Mouse (Mus musculus): Measurements from ENCODE around the gene Olfr481. TPM values are rescaled to one million over a fixed set of nuclear protein-coding genes. Genes with fewer than 3 reads are reported as not detected.

The Olfr481 gene
- not detected in 2 replicates for polyA plus RNA-seq (2015; fragmentation: Nextera tagmentation; extraction: Ambion mirVana)

GRCm38 (mm10) chr7:108079555-108079954 is at the start of gene Olfr481:
Olfr481 (plus strand) TSS chr7:108079855.
- Histone ChIP-seq H3K4me2 (no peak within 1 kb of the TSS), H3K4me3 (replicated peaks) (no peak within 1 kb of the TSS), H3K4me1 (no peaks in the 10 kb centered on the region), H3K36me3 (no peaks in the 10 kb centered on the region), H3K9ac (no peak within 1 kb of the TSS), H3K9me3 (no peaks in the 10 kb centered on the region), H3K27ac (no peak within 1 kb of the TSS), H3K27me3 (replicated peaks) (no peaks in the 10 kb centered on the region)
- ATAC-seq (ENCODE audit: insufficient read depth, low FRiP score, low read depth): no peak

GRCm38 (mm10) chr7:108033889-108034288 is 45.8 kb upstream of the Olfr481 start, which contains the start of gene Olfr478:
Olfr478 (minus strand) TSS chr7:108033989.
- ATAC-seq (ENCODE audit: insufficient read depth, low FRiP score, low read depth): no peak
- H3K27me3 ChIP-seq (replicated peaks): no peaks in the 10 kb centered on the region
- WGBS: 76% methylated on average over 3 of the region's 3 CpGs
- H3K36me3 ChIP-seq: no peaks in the 10 kb centered on the region
- H3K9ac ChIP-seq: no peak within 1 kb of the TSS
- H3K9me3 ChIP-seq: no peaks in the 10 kb centered on the region
- H3K4me1 ChIP-seq: no peaks in the 10 kb centered on the region
- no peak within 1 kb of the TSS for H3K4me2 ChIP-seq
- no peak within 1 kb of the TSS for H3K4me3 ChIP-seq (replicated peaks)
- no peak within 1 kb of the TSS for H3K27ac ChIP-seq

GRCm38 (mm10) chr7:108050393-108050792 is 29.3 kb upstream of the Olfr481 start, which contains the start of gene Olfr479:
Olfr479 (plus strand) TSS chr7:108050693.
- no peak within 1 kb of the TSS for H3K27ac ChIP-seq
- no peaks in the 10 kb centered on the region for H3K4me1 ChIP-seq
- no peaks in the 10 kb centered on the region for H3K9me3 ChIP-seq
- ATAC-seq (ENCODE audit: insufficient read depth, low FRiP score, low read depth): no peak
- H3K36me3 ChIP-seq: no peaks in the 10 kb centered on the region
- no peaks in the 10 kb centered on the region for H3K27me3 ChIP-seq (replicated peaks)
- WGBS: 83% methylated on average over 2 of the region's 2 CpGs
- H3K9ac ChIP-seq: no peak within 1 kb of the TSS
- H3K4me3 ChIP-seq (replicated peaks): no peak within 1 kb of the TSS
- no peak within 1 kb of the TSS for H3K4me2 ChIP-seq

- Histone ChIP-seq H3K27me3 (replicated peaks) (no peaks in the 10 kb centered on the region), H3K9ac (no peak within 1 kb of the TSS), H3K4me3 (replicated peaks) (no peak within 1 kb of the TSS), H3K4me1 (no peaks in the 10 kb centered on the region), H3K4me2 (no peak within 1 kb of the TSS), H3K36me3 (no peaks in the 10 kb centered on the region), H3K27ac (no peak within 1 kb of the TSS), H3K9me3 (no peaks in the 10 kb centered on the region)
- WGBS: 72% methylated on average over 1 of the region's 1 CpGs
- ATAC-seq (ENCODE audit: insufficient read depth, low FRiP score, low read depth): no peak
These were observed 12.4 kb upstream of the Olfr481 start, which contains the start of gene Olfr480 for GRCm38 (mm10) chr7:108067246-108067645. Olfr480 (minus strand) TSS chr7:108067346.

GRCm38 (mm10) chr7:108097486-108097885 is 17.8 kb downstream of the Olfr481 start, which contains the start of gene Olfr482:
Olfr482 (minus strand) TSS chr7:108097586.
- Histone ChIP-seq H3K4me1 (no peaks in the 10 kb centered on the region), H3K36me3 (no peaks in the 10 kb centered on the region), H3K4me3 (replicated peaks) (no peak within 1 kb of the TSS), H3K9me3 (no peaks in the 10 kb centered on the region), H3K9ac (no peak within 1 kb of the TSS), H3K27me3 (replicated peaks) (no peaks in the 10 kb centered on the region), H3K4me2 (no peak within 1 kb of the TSS), H3K27ac (no peak within 1 kb of the TSS)
- WGBS: 61% methylated on average over 1 of the region's 1 CpGs
- ATAC-seq (ENCODE audit: insufficient read depth, low FRiP score, low read depth): no peak

- Histone ChIP-seq H3K36me3 (no peaks in the 10 kb centered on the region), H3K4me3 (replicated peaks) (no peak within 1 kb of the TSS), H3K27me3 (replicated peaks) (no peaks in the 10 kb centered on the region), H3K9ac (no peak within 1 kb of the TSS), H3K4me1 (no peaks in the 10 kb centered on the region), H3K27ac (no peak within 1 kb of the TSS), H3K9me3 (no peaks in the 10 kb centered on the region), H3K4me2 (no peak within 1 kb of the TSS)
- no peak for ATAC-seq (ENCODE audit: insufficient read depth, low FRiP score, low read depth)
- WGBS: 83% methylated on average over 1 of the region's 1 CpGs
These were observed 20.9 kb downstream of the Olfr481 start, which contains the start of gene Olfr483 for GRCm38 (mm10) chr7:108100549-108100948. Olfr483 (plus strand) TSS chr7:108100849.

- no peak overlapping the region for H3K27ac ChIP-seq
- ATAC-seq (ENCODE audit: insufficient read depth, low FRiP score, low read depth): no peak
- WGBS: 7% methylated on average over 1 of the region's 1 CpGs
- no peaks in the 10 kb centered on the region for H3K36me3 ChIP-seq
- H3K4me1 ChIP-seq: no peaks in the 10 kb centered on the region
- no peak overlapping the region for H3K4me2 ChIP-seq
- no peak overlapping the region for H3K4me3 ChIP-seq (replicated peaks)
- no peaks in the 10 kb centered on the region for H3K27me3 ChIP-seq (replicated peaks)
- no peaks in the 10 kb centered on the region for H3K9me3 ChIP-seq
- no peak overlapping the region for H3K9ac ChIP-seq
These were observed 41.0 kb downstream of the Olfr481 start for GRCm38 (mm10) chr7:108120681-108121080.

- ATAC-seq (ENCODE audit: insufficient read depth, low FRiP score, low read depth): no peak
- Histone ChIP-seq H3K27me3 (replicated peaks) (no peaks in the 10 kb centered on the region), H3K9me3 (no peaks in the 10 kb centered on the region), H3K4me2 (no peak overlapping the region), H3K36me3 (no peaks in the 10 kb centered on the region), H3K9ac (no peak overlapping the region), H3K4me1 (no peaks in the 10 kb centered on the region), H3K27ac (no peak overlapping the region), H3K4me3 (replicated peaks) (no peak overlapping the region)
- WGBS: 44% methylated on average over 1 of the region's 1 CpGs
These were observed 41.8 kb downstream of the Olfr481 start for GRCm38 (mm10) chr7:108121416-108121815.

- Histone ChIP-seq H3K4me1 (no peaks in the 10 kb centered on the region), H3K9me3 (no peaks in the 10 kb centered on the region)
- ATAC-seq (ENCODE audit: insufficient read depth, low FRiP score, low read depth): no peak
These were observed 47.7 kb downstream of the Olfr481 start, which contains the start of gene Olfr484 for GRCm38 (mm10) chr7:108127349-108127748. Olfr484 (minus strand) TSS chr7:108127449.

More at GRCm38 (mm10) chr7:108127349-108127748, 47.7 kb downstream of the Olfr481 start, which contains the start of gene Olfr484:
- Histone ChIP-seq H3K36me3 (no peaks in the 10 kb centered on the region), H3K9ac (no peak within 1 kb of the TSS), H3K4me2 (no peak within 1 kb of the TSS), H3K27ac (no peak within 1 kb of the TSS), H3K27me3 (replicated peaks) (no peaks in the 10 kb centered on the region), H3K4me3 (replicated peaks) (no peak within 1 kb of the TSS)

Other genes starting within 250 kb of the Olfr481 start
- not detected in 2 replicates for gene Olfr470, start 232.4 kb upstream of the Olfr481 start, polyA plus RNA-seq (2015; fragmentation: Nextera tagmentation; extraction: Ambion mirVana)
- 0.03 TPM in 1 of 2 replicates, not detected in the other for gene Olfr472, start 182.0 kb upstream of the Olfr481 start, polyA plus RNA-seq (2015; fragmentation: Nextera tagmentation; extraction: Ambion mirVana)
- not detected in 2 replicates for gene Olfr473, start 149.4 kb upstream of the Olfr481 start, polyA plus RNA-seq (2015; fragmentation: Nextera tagmentation; extraction: Ambion mirVana)
- gene Olfr474, start 125.2 kb upstream of the Olfr481 start, polyA plus RNA-seq (2015; fragmentation: Nextera tagmentation; extraction: Ambion mirVana): not detected in 2 replicates
- not detected in 2 replicates for gene Olfr476, start 115.1 kb upstream of the Olfr481 start, polyA plus RNA-seq (2015; fragmentation: Nextera tagmentation; extraction: Ambion mirVana)
- gene Olfr477, start 93.2 kb upstream of the Olfr481 start, polyA plus RNA-seq (2015; fragmentation: Nextera tagmentation; extraction: Ambion mirVana): not detected in 2 replicates
- gene Olfr478, start 45.9 kb upstream of the Olfr481 start, polyA plus RNA-seq (2015; fragmentation: Nextera tagmentation; extraction: Ambion mirVana): not detected in 2 replicates
- gene Olfr479, start 29.2 kb upstream of the Olfr481 start, polyA plus RNA-seq (2015; fragmentation: Nextera tagmentation; extraction: Ambion mirVana): not detected in 2 replicates
- gene Olfr480, start 12.5 kb upstream of the Olfr481 start, polyA plus RNA-seq (2015; fragmentation: Nextera tagmentation; extraction: Ambion mirVana): not detected in 2 replicates
- gene Olfr482, start 17.7 kb downstream of the Olfr481 start, polyA plus RNA-seq (2015; fragmentation: Nextera tagmentation; extraction: Ambion mirVana): 0.24 TPM in 1 of 2 replicates, not detected in the other
- gene Olfr483, start 21.0 kb downstream of the Olfr481 start, polyA plus RNA-seq (2015; fragmentation: Nextera tagmentation; extraction: Ambion mirVana): not detected in 2 replicates
- not detected in 2 replicates for gene Olfr484, start 47.6 kb downstream of the Olfr481 start, polyA plus RNA-seq (2015; fragmentation: Nextera tagmentation; extraction: Ambion mirVana)
- not detected in 2 replicates for gene Olfr485, start 80.0 kb downstream of the Olfr481 start, polyA plus RNA-seq (2015; fragmentation: Nextera tagmentation; extraction: Ambion mirVana)
- gene Olfr486, start 92.9 kb downstream of the Olfr481 start, polyA plus RNA-seq (2015; fragmentation: Nextera tagmentation; extraction: Ambion mirVana): not detected in 2 replicates
- gene Olfr487, start 134.8 kb downstream of the Olfr481 start, polyA plus RNA-seq (2015; fragmentation: Nextera tagmentation; extraction: Ambion mirVana): not detected in 2 replicates
- not detected in 2 replicates for gene Olfr488, start 178.5 kb downstream of the Olfr481 start, polyA plus RNA-seq (2015; fragmentation: Nextera tagmentation; extraction: Ambion mirVana)
- not detected in 2 replicates for gene Olfr490, start 209.1 kb downstream of the Olfr481 start, polyA plus RNA-seq (2015; fragmentation: Nextera tagmentation; extraction: Ambion mirVana)
- not detected in 2 replicates for gene Olfr491, start 233.6 kb downstream of the Olfr481 start, polyA plus RNA-seq (2015; fragmentation: Nextera tagmentation; extraction: Ambion mirVana)
- not detected in 2 replicates for gene Olfr492, start 243.8 kb downstream of the Olfr481 start, polyA plus RNA-seq (2015; fragmentation: Nextera tagmentation; extraction: Ambion mirVana)

All from stomach, embryonic 15.5 days (tissue).